Mouse (Mus musculus) ES-E14 (cell line): ENCODE data around the gene Vmn1r45.

Source experiments
- CHD2 ChIP-seq: IDR thresholded peaks from 2 replicates; pipeline ENCODE4 v1.6.1; 2014; ENCODE audit warnings: mild to moderate bottlenecking, low read depth, low read length, inconsistent platforms
- HCFC1 ChIP-seq: IDR thresholded peaks from 2 replicates; pipeline ENCODE4 v1.6.1; 2012; ENCODE audit warnings: low read length, inconsistent platforms, borderline replicate concordance; ENCODE audit not compliant: insufficient read depth
- ZC3H11A ChIP-seq: IDR thresholded peaks from 2 replicates; pipeline ENCODE4 v1.6.1; 2012; ENCODE audit warnings: low read depth, mild to moderate bottlenecking, inconsistent platforms, low read length, borderline replicate concordance
- ZNF384 ChIP-seq: IDR thresholded peaks from 2 replicates; pipeline ENCODE4 v1.6.1; 2012; ENCODE audit warnings: low read depth, low read length, inconsistent platforms

GRCm38 (mm10) chr6:89940926-89941325 lies 528 bp upstream of the Vmn1r45 start:
- TF ChIP-seq ZNF384: no peak
- no peak for TF ChIP-seq HCFC1
- TF ChIP-seq CHD2: no peak
- no peak for TF ChIP-seq ZC3H11A
